35 mouse cellular contexts compared by ENCODE assay signal in genomic region chr11:70345061-70345460, GRCm38 (mm10). TPM values are rescaled to one million over a fixed set of nuclear protein-coding genes. Genes with fewer than 3 reads are reported as not detected.
"Had no signal": no experiment of that assay in that cellular context is flagged by ENCODE, and none has a peak within 500 bp of the region (broad histone marks: within the 10 kb centered on the region; RNA-seq: fewer than 3 reads in every experiment).

No protein-coding gene starts in this region.

- DNase-seq: gastrocnemius, postnatal 14 days; gastrocnemius, postnatal 36 days; heart, adult 18-20 months; heart, postnatal 14 days; heart, postnatal 36 days; kidney, adult 11 months; kidney, adult 2 months; kidney, adult 9 months; kidney, postnatal 14 days; kidney, postnatal 36 days; layer of hippocampus, adult 9-11 months; layer of hippocampus, postnatal 36 days had no signal

- H3K4me1 ChIP-seq: heart, embryonic 13.5 days; heart, embryonic 15.5 days; hindbrain, embryonic 13.5 days; hindbrain, embryonic 15.5 days; kidney, embryonic 15.5 days; limb, embryonic 13.5 days; limb, embryonic 15.5 days; liver, embryonic 12.5 days had no signal

- H3K36me3 ChIP-seq: heart, embryonic 13.5 days; heart, embryonic 15.5 days; hindbrain, embryonic 13.5 days; hindbrain, embryonic 15.5 days; kidney, embryonic 15.5 days; limb, embryonic 13.5 days; limb, embryonic 15.5 days; liver, embryonic 12.5 days had no signal

- H3K4me3 ChIP-seq: heart, embryonic 13.5 days; heart, embryonic 15.5 days; hindbrain, embryonic 13.5 days; hindbrain, embryonic 15.5 days; kidney, embryonic 15.5 days; limb, embryonic 13.5 days; limb, embryonic 15.5 days; liver, embryonic 12.5 days had no signal

- H3K9me3 ChIP-seq: heart, embryonic 13.5 days; heart, embryonic 15.5 days; hindbrain, embryonic 13.5 days; hindbrain, embryonic 15.5 days; kidney, embryonic 15.5 days; limb, embryonic 13.5 days; limb, embryonic 15.5 days; liver, embryonic 12.5 days had no signal

- H3K4me2 ChIP-seq: heart, embryonic 11.5 days; heart, embryonic 13.5 days; heart, embryonic 15.5 days; hindbrain, embryonic 13.5 days; hindbrain, embryonic 15.5 days; kidney, embryonic 15.5 days; limb, embryonic 13.5 days; limb, embryonic 15.5 days; liver, embryonic 12.5 days had no signal

- H3K9ac ChIP-seq: heart, embryonic 13.5 days; heart, embryonic 15.5 days; hindbrain, embryonic 13.5 days; hindbrain, embryonic 15.5 days; kidney, embryonic 15.5 days; limb, embryonic 13.5 days; limb, embryonic 15.5 days; liver, embryonic 12.5 days; liver, embryonic 14.5 days had no signal

- H3K27ac ChIP-seq: heart, embryonic 13.5 days; heart, embryonic 15.5 days; hindbrain, embryonic 13.5 days; hindbrain, embryonic 15.5 days; hindbrain, postnatal 0 days; kidney, embryonic 15.5 days; kidney, postnatal 0 days; limb, embryonic 13.5 days; limb, embryonic 15.5 days; liver, embryonic 12.5 days; liver, embryonic 14.5 days had no signal

- ATAC-seq: hindbrain, postnatal 0 days; intestine, embryonic 16.5 days; liver, embryonic 12.5 days had no signal

RNA-seq across cellular contexts. Expression of gene Alox15, which starts 6.8 kb away (rescaled TPM):
- total RNA-seq: gastrocnemius, postnatal 14 days; hindbrain, postnatal 0 days; layer of hippocampus, postnatal 14 days; layer of hippocampus, postnatal 36 days; left cerebral cortex, adult 18-20 months; left cerebral cortex, postnatal 10 days had no signal
- polyA plus RNA-seq: hindbrain, embryonic 11.5 days; hindbrain, embryonic 15.5 days; hindbrain, postnatal 0 days; liver, adult 2 months had no signal

RNA-seq across cellular contexts. Expression of gene Alox12e, which starts 22.6 kb away (rescaled TPM):
- total RNA-seq: gastrocnemius, adult 18-20 months; gastrocnemius, postnatal 36 days; heart, adult 18-20 months; heart, postnatal 36 days; hematopoietic stem cell, adult 5-6 weeks; hindbrain, postnatal 0 days; layer of hippocampus, adult 18-20 months; layer of hippocampus, postnatal 14 days; layer of hippocampus, postnatal 36 days; liver, adult 2 months had no signal
- polyA plus RNA-seq: heart, embryonic 11.5 days; heart, embryonic 13.5 days; heart, postnatal 0 days; hindbrain, embryonic 11.5 days; hindbrain, embryonic 13.5 days; hindbrain, embryonic 15.5 days; intestine, embryonic 16.5 days; kidney, adult 2 months; kidney, embryonic 15.5 days; limb, embryonic 11.5 days; limb, embryonic 13.5 days; liver, adult 2 months had no signal
